Mouse (Mus musculus): ENCODE results near the gene Selenon. TPM values are rescaled to one million over a fixed set of nuclear protein-coding genes. Genes with fewer than 3 reads are reported as not detected.

The Selenon gene
- total and polyA plus RNA-seq, 3 experiments = 0.27 to 1.0 (median 0.64) TPM

GRCm38 (mm10) chr4:134517719-134518118 is 34.2 kb downstream of the Selenon start:
- Histone ChIP-seq H3K4me2 (ENCODE audit: insufficient read depth, low read depth, poor library complexity, severe bottlenecking) (no peak overlapping the region), H3K4me3 (replicated peaks in 1 of 3; ENCODE audit: low read depth in 2 of 3, low read length in 2 of 3, poor library complexity in 1 of 3) (no peak overlapping the region), H3K36me3 (replicated peaks in 1 of 2; ENCODE audit: control insufficient read depth in 1 of 2, insufficient read depth in 1 of 2, low read length in 1 of 2) (peaks cover 7 to 55% of the 10 kb centered on the region in 2 experiments), H3K27ac (ENCODE audit: insufficient read depth, low read depth) (no peak overlapping the region), H3K9ac (ENCODE audit: insufficient read depth, low read depth) (no peak overlapping the region), H3K9me3 (replicated peaks; ENCODE audit: low read length) (no peaks in the 10 kb centered on the region), H3K27me3 (replicated peaks) (no peaks in the 10 kb centered on the region), H3K4me1 (ENCODE audit: control insufficient read depth in 1 of 2, insufficient read depth in 2 of 2) (peaks cover 4 to 22% of the 10 kb centered on the region in 2 experiments; a peak in 3 of 4 replicates), H3K79me2 (replicated peaks; ENCODE audit: control insufficient read depth, extremely low read depth, insufficient read depth, poor library complexity, severe bottlenecking) (peaks cover 33% of the 10 kb centered on the region)
- dilution Hi-C loops (cut with MboI; ENCODE audit: extremely low pct_ligation_motif_present, extremely low pct_unique_long_range_greater_than_20kb, low sequenced_read_pairs) (no loop called here), in situ Hi-C loops (cut with MboI; ENCODE audit: low pct_ligation_motif_present, low pct_unique_long_range_greater_than_20kb, low sequenced_read_pairs) (no loop called here)
- DNase-seq (ENCODE audit: extremely low read depth) = no peak
- TF ChIP-seq POLR2AphosphoS2 (IDR thresholded peaks at IDR 0.05; ENCODE audit: low read depth, low read length) (no peak), CHD2 (IDR thresholded peaks at IDR 0.05; ENCODE audit: low read length) (no peak), RAD21 (IDR thresholded peaks at IDR 0.05; ENCODE audit: low read depth, low read length) (no peak), USF1 (IDR thresholded peaks at IDR 0.05; ENCODE audit: low read depth, low read length) (no peak), GABPA (IDR thresholded peaks at IDR 0.05; ENCODE audit: insufficient replicate concordance, low read depth, low read length) (no peak), NRF1 (IDR thresholded peaks at IDR 0.05; ENCODE audit: low read depth, low read length) (no peak), JUN (IDR thresholded peaks at IDR 0.05; ENCODE audit: insufficient read depth, low read depth, low read length) (no peak), HCFC1 (IDR thresholded peaks at IDR 0.05; ENCODE audit: low read depth, low read length) (no peak), MYC (IDR thresholded peaks at IDR 0.05; ENCODE audit: low read depth, low read length) (no peak), BHLHE40 (IDR thresholded peaks at IDR 0.05; ENCODE audit: low read depth, low read length) (no peak), ETS1 (conservative IDR thresholded peaks at IDR 0.05; ENCODE audit: low read depth, low read length) (no peak), RCOR1 (conservative IDR thresholded peaks at IDR 0.05; ENCODE audit: low read depth, low read length) (no peak), SMC3 (IDR thresholded peaks at IDR 0.05; ENCODE audit: low read depth, low read length) (no peak), E2F4 (IDR thresholded peaks at IDR 0.05; ENCODE audit: insufficient replicate concordance, low read depth, low read length) (no peak), MEF2A (IDR thresholded peaks at IDR 0.05; ENCODE audit: borderline replicate concordance, low read depth, low read length) (no peak), EP300 (IDR thresholded peaks at IDR 0.05; ENCODE audit: low read length) (no peak), TCF12 (IDR thresholded peaks at IDR 0.05; ENCODE audit: low read depth, low read length) (no peak), ZNF384 (IDR thresholded peaks at IDR 0.05; ENCODE audit: low read depth, low read length) (no peak), SIN3A (IDR thresholded peaks at IDR 0.05; ENCODE audit: low read length) (no peak)

- peaks cover 35% of the 10 kb centered on the region for H3K79me2 ChIP-seq (replicated peaks; ENCODE audit: control insufficient read depth, extremely low read depth, insufficient read depth, poor library complexity, severe bottlenecking)
- H3K9ac ChIP-seq (ENCODE audit: insufficient read depth, low read depth) = no peak overlapping the region
- H3K27me3 ChIP-seq (replicated peaks) = no peaks in the 10 kb centered on the region
- H3K36me3 ChIP-seq (replicated peaks in 1 of 2; ENCODE audit: control insufficient read depth in 1 of 2, insufficient read depth in 1 of 2, low read length in 1 of 2) = peaks cover 4 to 49% of the 10 kb centered on the region in 2 experiments
- H3K4me3 ChIP-seq (replicated peaks in 1 of 3; ENCODE audit: low read depth in 2 of 3, low read length in 2 of 3, poor library complexity in 1 of 3) = no peak overlapping the region
- no peaks in the 10 kb centered on the region for H3K9me3 ChIP-seq (replicated peaks; ENCODE audit: low read length)
- no peak overlapping the region for H3K27ac ChIP-seq (ENCODE audit: insufficient read depth, low read depth)
- in situ Hi-C loops (cut with MboI; ENCODE audit: low pct_ligation_motif_present, low pct_unique_long_range_greater_than_20kb, low sequenced_read_pairs) = no loop called here
- peaks cover 4 to 22% of the 10 kb centered on the region in 2 experiments; a peak in 3 of 4 replicates for H3K4me1 ChIP-seq (ENCODE audit: control insufficient read depth in 1 of 2, insufficient read depth in 2 of 2)
- DNase-seq (ENCODE audit: extremely low read depth) = no peak
- no peak for TF ChIP-seq BHLHE40 (IDR thresholded peaks at IDR 0.05; ENCODE audit: low read depth, low read length)
- TF ChIP-seq JUND (conservative IDR thresholded peaks at IDR 0.05; ENCODE audit: low read depth, low read length) = no peak
- H3K4me2 ChIP-seq (ENCODE audit: insufficient read depth, low read depth, poor library complexity, severe bottlenecking) = no peak overlapping the region
- dilution Hi-C loops (cut with MboI; ENCODE audit: extremely low pct_ligation_motif_present, extremely low pct_unique_long_range_greater_than_20kb, low sequenced_read_pairs) = no loop called here
These were observed 35.0 kb downstream of the Selenon start for GRCm38 (mm10) chr4:134516981-134517380.
